Mouse (Mus musculus) lung, postnatal 0 days (tissue): ENCODE data around the gene Ankrd65. TPM values are rescaled to one million over a fixed set of nuclear protein-coding genes. Genes with fewer than 3 reads are reported as not detected.
"Not testable (repeated sequence)": the region's sequence is repeated elsewhere in the genome, so short reads cannot be mapped to it uniquely, and the experiment has no call there.

Source experiments
- ATAC-seq: fragments of 200-750 bp; cut with Nextera tagmentation; 2 replicates; pipeline ENCODE4 v1.8.0; 2017; ENCODE audit warnings: moderate library complexity
- DNase-seq: peaks from one replicate; pipeline ENCODE4 v3.0.0-alpha.2; 2016; ENCODE audit warnings: low spot score
- H3K27ac ChIP-seq: fragments of 300-500 bp; sonication (generic); 2 replicates; pipeline ENCODE4 v1.5.1; 2014; ENCODE audit warnings: antibody characterized with exemption, mild to moderate bottlenecking, low read length, mixed read lengths
- H3K27me3 ChIP-seq: fragments of 300-500 bp; sonication (generic); replicated peaks from 2 replicates; pipeline ENCODE4 v1.6.1; 2014; ENCODE audit warnings: low read length, mixed read lengths; ENCODE audit not compliant: insufficient read depth
- H3K36me3 ChIP-seq: fragments of 300-500 bp; sonication (generic); 2 replicates; pipeline ENCODE4 v1.6.1; 2014; ENCODE audit warnings: low read length, mixed read lengths; ENCODE audit not compliant: insufficient read depth
- H3K4me1 ChIP-seq: fragments of 300-500 bp; sonication (generic); 2 replicates; pipeline ENCODE4 v1.6.1; 2014; ENCODE audit warnings: antibody characterized with exemption, low read depth, low read length, mixed read lengths; ENCODE audit not compliant: insufficient read depth
- H3K4me2 ChIP-seq: fragments of 300-500 bp; sonication (generic); replicated peaks from 2 replicates; pipeline ENCODE4 v1.6.1; 2014; ENCODE audit warnings: low read depth, mild to moderate bottlenecking, low read length, moderate library complexity, mixed read lengths
- H3K4me3 ChIP-seq: fragments of 300-500 bp; sonication (generic); 2 replicates; pipeline ENCODE4 v1.5.1; 2014; ENCODE audit warnings: low read depth, low read length
- H3K9ac ChIP-seq: fragments of 300-500 bp; sonication (generic); replicated peaks from 2 replicates; pipeline ENCODE4 v1.6.1; 2014; ENCODE audit warnings: low read depth, mild to moderate bottlenecking
- H3K9me3 ChIP-seq: fragments of 300-500 bp; sonication (generic); 2 replicates; pipeline ENCODE4 v1.6.1; 2016; ENCODE audit warnings: low read length, mixed read lengths
- CTCF ChIP-seq: IDR thresholded peaks from 2 replicates; pipeline ENCODE4 v1.5.1; 2016; ENCODE audit warnings: antibody characterized with exemption, mild to moderate bottlenecking
- EP300 ChIP-seq: IDR thresholded peaks from 2 replicates; pipeline ENCODE4 v1.6.1; 2016; ENCODE audit warnings: antibody characterized with exemption, mild to moderate bottlenecking, control low read depth
- WGBS: fragments of 180-500 bp; shearing (Covaris S2); extraction: QIAGEN DNeasy Blood & Tissue Kit; methylation state at CpG from one replicate; pipeline ENCODE4 v1.1.7; 2014; 5-methylcytosine and 5-hydroxymethylcytosine counted together
- polyA plus RNA-seq: library from polyadenylated mRNA; unstranded; fragments of >200 nt; fragmentation: Nextera tagmentation; extraction: Ambion mirVana; gene quantifications from 2 replicates; pipeline ENCODE4 v1.2.1, GENCODE M21; 2015

Gene Ankrd65
- polyA plus RNA-seq = 6.0 and 6.6 TPM in 2 replicates

- DNase-seq (no peak), ATAC-seq (no peak)
- H3K4me3 ChIP-seq = no peak within 1 kb of the TSS
- H3K9ac ChIP-seq = no peak within 1 kb of the TSS
- no peak within 1 kb of the TSS for H3K27ac ChIP-seq
- no peaks in the 10 kb centered on the region for H3K27me3 ChIP-seq
- no peaks in the 10 kb centered on the region for H3K36me3 ChIP-seq
- 75% methylated on average over 3 of the region's 3 CpGs for WGBS
- no peaks in the 10 kb centered on the region for H3K4me1 ChIP-seq
- TF ChIP-seq CTCF (no peak), EP300 (no peak)
- no peaks in the 10 kb centered on the region for H3K9me3 ChIP-seq
- H3K4me2 ChIP-seq = no peak within 1 kb of the TSS
These were observed at the start of gene Ankrd65 for GRCm38 (mm10) chr4:155790021-155790489. Ankrd65 (plus strand) TSS chr4:155790439.

- not testable (repeated sequence) for H3K9ac ChIP-seq, H3K4me3 ChIP-seq, H3K36me3 ChIP-seq, H3K9me3 ChIP-seq, ATAC-seq, H3K27me3 ChIP-seq, H3K4me1 ChIP-seq, H3K4me2 ChIP-seq, H3K27ac ChIP-seq, DNase-seq
- WGBS = 83% methylated on average over 10 of the region's 10 CpGs
These were observed 49.6 kb upstream of the Ankrd65 start for GRCm38 (mm10) chr4:155740681-155741080.

DNA sequence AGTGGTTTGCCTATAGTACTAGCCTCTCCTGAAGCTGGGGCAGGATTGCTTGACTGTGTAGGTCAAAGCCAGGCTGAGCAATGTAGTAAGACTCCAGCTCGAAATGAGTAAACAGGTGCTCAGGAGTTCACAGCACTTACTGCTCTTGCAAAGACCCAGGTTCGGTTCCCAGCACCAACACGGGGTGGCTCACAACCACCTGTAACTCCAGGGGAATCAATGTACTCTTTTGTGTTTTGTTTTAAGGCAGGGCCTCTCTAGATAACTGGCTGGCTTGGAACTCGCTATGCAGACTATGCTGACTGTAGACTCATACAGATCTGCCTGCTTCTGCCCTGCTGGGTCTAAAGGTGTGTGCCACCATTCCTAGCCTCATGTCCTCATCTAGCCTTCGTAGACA, 47.6 kb upstream of the Ankrd65 start:
- Histone ChIP-seq H3K4me3 (no peak overlapping the region), H3K9ac (no peak overlapping the region), H3K27me3 (no peaks in the 10 kb centered on the region), H3K27ac (no peak overlapping the region), H3K36me3 (peaks cover 11% of the 10 kb centered on the region; the same call in 1 of the 2 replicates), H3K4me2 (no peak overlapping the region), H3K9me3 (no peaks in the 10 kb centered on the region), H3K4me1 (no peaks in the 10 kb centered on the region)
- DNase-seq (no peak), ATAC-seq (no peak)
- 94% methylated on average over 5 of the region's 5 CpGs for WGBS
- no peak for TF ChIP-seq EP300
- no peak for TF ChIP-seq CTCF

DNA sequence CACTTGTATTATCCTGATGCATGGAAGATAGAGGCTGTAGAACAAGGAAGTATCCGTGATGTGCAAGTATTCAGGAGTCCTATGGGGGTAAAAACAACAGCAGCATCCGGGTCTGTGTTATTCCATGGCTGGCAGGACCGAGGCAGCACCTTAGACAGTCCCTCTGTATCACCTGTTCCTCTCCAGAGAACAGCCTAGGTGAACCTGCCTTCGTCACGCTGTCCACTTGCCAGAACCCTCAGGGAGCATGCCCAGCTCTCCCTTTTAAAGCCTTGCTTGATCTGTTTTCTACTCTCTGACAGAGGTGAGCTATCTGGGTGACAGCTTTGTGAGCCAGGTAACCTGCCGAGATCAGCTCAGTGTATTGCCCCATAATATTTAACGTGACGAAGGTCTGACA, 45.8 kb upstream of the Ankrd65 start:
- Histone ChIP-seq H3K9me3 (no peaks in the 10 kb centered on the region), H3K4me3 (no peak overlapping the region), H3K4me2 (no peak overlapping the region), H3K27ac (no peak overlapping the region), H3K36me3 (peaks cover 23% of the 10 kb centered on the region; the same call in 1 of the 2 replicates), H3K9ac (no peak overlapping the region), H3K27me3 (no peaks in the 10 kb centered on the region), H3K4me1 (no peaks in the 10 kb centered on the region)
- TF ChIP-seq EP300 (no peak), CTCF (no peak)
- WGBS = 86% methylated on average over 8 of the region's 8 CpGs
- DNase-seq (no peak), ATAC-seq (no peak)

- H3K4me1 ChIP-seq = no peaks in the 10 kb centered on the region
- H3K36me3 ChIP-seq = peaks cover 30% of the 10 kb centered on the region; the same call in 1 of the 2 replicates
- no peaks in the 10 kb centered on the region for H3K9me3 ChIP-seq
- H3K27me3 ChIP-seq = no peaks in the 10 kb centered on the region
- no peak overlapping the region for H3K9ac ChIP-seq
- H3K4me3 ChIP-seq = no peak overlapping the region
- no peak for DNase-seq
- H3K27ac ChIP-seq = no peak overlapping the region
- ATAC-seq = no peak
- H3K4me2 ChIP-seq = no peak overlapping the region
- WGBS = 93% methylated on average over 5 of the region's 5 CpGs
- TF ChIP-seq CTCF = no peak
- TF ChIP-seq EP300 = no peak
These were observed 45.1 kb upstream of the Ankrd65 start for GRCm38 (mm10) chr4:155745136-155745535.

- Histone ChIP-seq H3K9me3 (no peaks in the 10 kb centered on the region), H3K4me1 (no peaks in the 10 kb centered on the region), H3K4me2 (no peak overlapping the region), H3K36me3 (peaks cover 30% of the 10 kb centered on the region; the same call in 1 of the 2 replicates), H3K27ac (no peak overlapping the region), H3K4me3 (no peak overlapping the region), H3K9ac (no peak overlapping the region), H3K27me3 (no peaks in the 10 kb centered on the region)
- TF ChIP-seq EP300 (no peak), CTCF (no peak)
- DNase-seq = no peak
- WGBS = 83% methylated on average over 8 of the region's 8 CpGs
- ATAC-seq = no peak
These were observed 44.1 kb upstream of the Ankrd65 start for GRCm38 (mm10) chr4:155746036-155746548.
